Mouse (Mus musculus) heart, adult 8-10 months (tissue): ENCODE measurements around the gene Ocln. TPM values are rescaled to one million over a fixed set of nuclear protein-coding genes. Genes with fewer than 3 reads are reported as not detected.
"Not testable (repeated sequence)": the region's sequence is repeated elsewhere in the genome, so short reads cannot be mapped to it uniquely, and the experiment has no call there.

Source experiments
- DNase-seq: peaks from one replicate; pipeline ENCODE4 v3.0.0; 2022; ENCODE audit warnings: low spot score
- total RNA-seq, 4 experiments: library from RNA; stranded (reverse); gene quantifications; 2 replicates each; pipeline ENCODE4 v1.2.4; 2022

Ocln gene
- total RNA-seq, 4 experiments from 2014 or later, result 0.24 to 1.1 (median 0.66) TPM

- no peak for DNase-seq
These were observed 9.3 kb downstream of the Ocln start for GRCm38 (mm10) chr13:100543011-100543767.

- DNase-seq, result no peak
These were observed 16.4 kb downstream of the Ocln start for GRCm38 (mm10) chr13:100536149-100536548.

GRCm38 (mm10) chr13:100532788-100533365 lies 19.6 kb downstream of the Ocln start:
- DNase-seq, result no peak

GRCm38 (mm10) chr13:100526649-100527038 lies 25.9 kb downstream of the Ocln start:
- no peak for DNase-seq

- no peak for DNase-seq
These were observed 26.4 kb downstream of the Ocln start for GRCm38 (mm10) chr13:100525935-100526648.

GRCm38 (mm10) chr13:100524896-100525295 lies 27.6 kb downstream of the Ocln start:
- no peak for DNase-seq

GRCm38 (mm10) chr13:100523698-100524097 lies 28.8 kb downstream of the Ocln start:
- no peak for DNase-seq

GRCm38 (mm10) chr13:100521724-100522591 lies 30.6 kb downstream of the Ocln start:
- DNase-seq, result no peak

- no peak for DNase-seq
These were observed 33.4 kb downstream of the Ocln start for GRCm38 (mm10) chr13:100519162-100519561.

- no peak for DNase-seq
These were observed 34.3 kb downstream of the Ocln start for GRCm38 (mm10) chr13:100518191-100518590.

GRCm38 (mm10) chr13:100517652-100518153 lies 34.8 kb downstream of the Ocln start:
- DNase-seq, result no peak

- DNase-seq, result no peak
These were observed 36.1 kb downstream of the Ocln start for GRCm38 (mm10) chr13:100516213-100517105.

GRCm38 (mm10) chr13:100512792-100513191 lies 39.7 kb downstream of the Ocln start:
- DNase-seq, result no peak

GRCm38 (mm10) chr13:100511860-100512364 lies 40.6 kb downstream of the Ocln start:
- DNase-seq, result no peak

GRCm38 (mm10) chr13:100511146-100511859 lies 41.2 kb downstream of the Ocln start:
- no peak for DNase-seq

- DNase-seq, result not testable (repeated sequence)
These were observed 52.9 kb downstream of the Ocln start for GRCm38 (mm10) chr13:100499625-100500024.

- DNase-seq, result no peak
These were observed 57.2 kb downstream of the Ocln start for GRCm38 (mm10) chr13:100495337-100495736.

GRCm38 (mm10) chr13:100494370-100494769 lies 58.1 kb downstream of the Ocln start:
- DNase-seq, result not testable (repeated sequence)

- no peak for DNase-seq
These were observed 59.2 kb downstream of the Ocln start for GRCm38 (mm10) chr13:100493313-100493712.
